Mouse (Mus musculus) right cerebral cortex, adult 18-20 months (tissue): ENCODE measurements around the gene Kifc1.

Experiments
- DNase-seq: peaks from one replicate; pipeline ENCODE4 v3.0.0; 2022; ENCODE audit warnings: mixed read lengths

The Kifc1 gene

DNA sequence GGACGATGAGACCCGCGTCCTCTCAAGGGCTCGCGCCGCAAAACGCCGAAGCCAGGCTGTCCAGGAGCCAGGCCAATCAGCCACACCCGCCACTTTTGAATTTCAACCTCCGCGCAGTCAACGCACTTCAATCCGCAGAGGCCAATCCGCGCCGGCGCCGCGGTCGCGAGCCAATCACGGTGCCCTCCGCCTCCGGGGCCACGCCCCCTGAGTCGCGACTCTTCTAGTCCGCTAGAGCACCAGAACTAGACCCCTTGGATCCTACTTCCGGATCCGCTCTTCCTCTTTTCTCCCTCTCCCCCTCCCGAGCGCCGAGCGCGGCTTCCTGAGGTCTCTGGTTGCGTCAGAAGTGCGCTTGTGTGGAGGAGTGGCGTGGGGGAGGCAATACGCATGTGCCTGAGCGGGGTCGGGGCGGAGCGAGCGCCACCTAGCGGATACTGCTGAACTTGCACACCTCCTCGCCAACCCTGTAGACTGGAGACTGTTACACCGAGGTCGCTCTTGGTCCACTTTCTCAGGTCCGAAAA, at the start of gene Kifc1:
Gene Kifc1, minus strand, starts transcription at position 129 of the 527 bp plus-strand sequence.
- peak; percentile 100 for DNase-seq

- DNase-seq: no peak
Measured at GRCm38 (mm10) chr17:33938783-33939182, 48.3 kb upstream of the Kifc1 start.

DNA sequence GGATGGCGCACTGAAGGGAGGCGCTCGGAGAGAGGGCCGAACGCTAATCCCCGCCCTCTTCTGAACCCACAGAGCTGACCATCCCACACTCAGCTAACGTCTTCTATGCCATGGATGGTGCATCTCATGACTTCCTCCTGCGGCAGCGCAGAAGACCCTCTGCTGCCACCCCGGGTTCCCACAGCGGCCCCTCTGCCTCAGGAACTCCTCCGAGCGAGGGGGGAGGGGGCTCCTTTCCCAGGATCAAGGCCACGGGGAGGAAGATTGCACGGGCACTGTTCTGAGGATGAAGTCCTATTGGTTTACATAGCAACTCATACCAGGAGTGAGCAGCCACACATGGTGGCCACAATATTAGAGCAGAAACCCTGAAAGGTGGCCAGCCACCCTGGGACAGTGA, 46.5 kb upstream of the Kifc1 start:
- no peak for DNase-seq

DNA sequence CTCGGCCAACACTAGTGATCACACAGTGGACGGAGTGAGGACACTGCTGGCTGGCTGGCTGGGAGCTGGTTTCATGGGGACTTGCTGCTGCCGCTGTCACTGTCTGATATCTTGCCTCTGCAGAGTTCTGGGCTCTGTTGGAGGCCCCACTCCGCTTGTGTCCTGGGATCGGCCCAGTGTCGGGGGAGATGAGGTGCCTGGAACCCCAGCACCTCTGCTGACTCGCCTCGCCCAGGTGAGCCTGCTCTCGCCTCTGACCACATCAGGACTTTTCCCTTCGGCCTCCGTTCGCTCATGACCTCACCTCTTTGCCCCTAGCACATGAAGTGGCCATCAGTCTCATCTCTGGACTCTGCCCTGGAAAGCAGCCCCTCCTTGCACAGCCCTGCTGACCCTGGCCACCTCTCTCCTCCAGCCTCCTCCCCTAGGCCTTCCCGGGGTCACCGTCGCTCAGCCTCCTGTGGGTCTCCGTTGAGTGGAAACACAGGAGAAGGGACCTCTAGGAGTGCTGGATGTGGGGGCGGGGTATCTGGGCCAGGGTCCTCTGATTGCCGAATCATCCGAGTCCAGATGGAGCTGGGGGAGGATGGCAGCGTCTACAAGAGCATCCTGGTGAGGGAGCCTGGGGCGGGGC, 45.1 kb upstream of the Kifc1 start:
- DNase-seq: no peak

DNA sequence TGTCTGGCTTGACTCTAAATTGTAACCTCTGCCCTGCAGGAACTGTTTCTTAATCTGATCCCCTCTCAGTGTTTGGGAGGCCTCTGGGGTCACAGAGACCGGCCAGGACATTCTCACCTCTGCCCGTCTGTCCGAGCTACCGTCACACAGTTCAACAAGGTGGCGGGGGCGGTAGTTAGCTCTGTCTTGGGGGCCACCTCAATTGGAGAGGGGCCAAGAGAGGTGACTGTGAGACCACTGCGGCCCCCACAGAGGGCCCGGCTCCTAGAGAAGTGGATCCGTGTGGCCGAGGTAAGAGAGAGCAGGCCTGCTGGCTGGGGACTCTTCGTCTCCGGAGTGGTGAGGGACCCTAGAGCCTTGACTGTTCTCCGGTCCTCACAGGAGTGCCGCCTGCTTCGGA, 42.5 kb upstream of the Kifc1 start:
- DNase-seq: no peak

DNA sequence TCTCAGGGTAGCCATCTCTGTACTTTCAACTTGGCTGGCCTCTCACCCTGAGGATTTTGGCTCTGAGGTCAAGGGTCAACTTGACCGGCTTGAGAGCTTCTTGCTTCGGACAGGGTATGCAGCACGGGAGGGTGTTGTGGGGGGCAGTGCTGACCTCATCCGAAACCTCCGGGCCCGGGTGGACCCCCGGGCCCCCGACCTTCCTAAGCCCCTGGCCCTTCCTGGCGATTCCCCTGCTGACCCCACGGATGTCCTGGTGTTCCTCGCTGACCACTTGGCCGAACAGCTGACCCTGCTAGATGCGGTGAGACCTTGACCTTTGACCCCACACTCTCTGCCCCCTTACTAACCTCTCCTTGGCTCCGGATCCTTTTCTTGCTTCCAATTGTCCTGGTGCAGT, 42.0 kb upstream of the Kifc1 start:
- no peak for DNase-seq

GRCm38 (mm10) chr17:33931947-33932346, 41.5 kb upstream of the Kifc1 start:
- DNase-seq: no peak

GRCm38 (mm10) chr17:33931159-33931866, 40.9 kb upstream of the Kifc1 start:
- DNase-seq: no peak

DNA sequence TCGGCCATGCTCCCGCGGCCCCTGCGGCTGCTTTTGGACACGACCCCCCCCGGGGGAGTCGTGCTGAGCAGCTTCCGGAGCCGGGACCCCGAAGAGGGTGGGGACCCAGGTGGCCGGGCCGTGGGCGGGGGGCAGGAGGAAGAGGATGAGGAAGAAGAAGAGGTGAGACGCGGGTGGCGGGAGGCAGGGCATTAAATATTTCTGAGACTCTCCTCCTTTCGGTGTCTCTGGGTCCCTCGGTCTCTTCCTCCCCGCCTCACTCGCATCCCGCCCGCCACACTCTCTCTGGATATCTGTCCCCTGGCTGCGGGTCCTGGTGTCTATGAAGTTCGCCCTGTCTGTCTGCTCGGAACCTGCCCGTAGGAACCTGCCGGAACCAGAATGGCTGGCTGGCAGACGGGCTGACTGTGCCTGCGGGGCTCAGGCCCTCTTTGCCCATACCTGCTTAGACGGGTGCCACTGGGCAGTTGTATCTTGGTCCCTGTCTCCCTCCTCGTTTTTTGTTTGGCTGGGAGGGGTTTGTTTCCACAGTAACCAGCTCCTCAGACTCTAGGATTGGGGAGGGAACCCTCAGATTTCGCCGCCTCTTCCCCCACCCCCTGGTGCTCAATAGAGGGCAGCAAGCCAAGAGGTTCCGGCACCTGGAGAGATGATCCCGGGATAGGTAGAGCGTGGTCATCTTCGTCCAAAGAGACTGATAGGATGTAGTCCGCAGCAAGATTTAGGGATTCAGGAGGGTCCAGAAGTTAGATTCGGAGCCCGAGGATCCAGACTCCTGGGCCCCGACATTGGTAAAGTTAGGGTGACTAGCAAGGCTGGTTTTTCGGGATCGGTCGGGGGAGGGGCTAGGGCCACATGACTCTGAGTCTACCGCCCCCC, 40.1 kb upstream of the Kifc1 start:
- peak; percentile 74 for DNase-seq

DNA sequence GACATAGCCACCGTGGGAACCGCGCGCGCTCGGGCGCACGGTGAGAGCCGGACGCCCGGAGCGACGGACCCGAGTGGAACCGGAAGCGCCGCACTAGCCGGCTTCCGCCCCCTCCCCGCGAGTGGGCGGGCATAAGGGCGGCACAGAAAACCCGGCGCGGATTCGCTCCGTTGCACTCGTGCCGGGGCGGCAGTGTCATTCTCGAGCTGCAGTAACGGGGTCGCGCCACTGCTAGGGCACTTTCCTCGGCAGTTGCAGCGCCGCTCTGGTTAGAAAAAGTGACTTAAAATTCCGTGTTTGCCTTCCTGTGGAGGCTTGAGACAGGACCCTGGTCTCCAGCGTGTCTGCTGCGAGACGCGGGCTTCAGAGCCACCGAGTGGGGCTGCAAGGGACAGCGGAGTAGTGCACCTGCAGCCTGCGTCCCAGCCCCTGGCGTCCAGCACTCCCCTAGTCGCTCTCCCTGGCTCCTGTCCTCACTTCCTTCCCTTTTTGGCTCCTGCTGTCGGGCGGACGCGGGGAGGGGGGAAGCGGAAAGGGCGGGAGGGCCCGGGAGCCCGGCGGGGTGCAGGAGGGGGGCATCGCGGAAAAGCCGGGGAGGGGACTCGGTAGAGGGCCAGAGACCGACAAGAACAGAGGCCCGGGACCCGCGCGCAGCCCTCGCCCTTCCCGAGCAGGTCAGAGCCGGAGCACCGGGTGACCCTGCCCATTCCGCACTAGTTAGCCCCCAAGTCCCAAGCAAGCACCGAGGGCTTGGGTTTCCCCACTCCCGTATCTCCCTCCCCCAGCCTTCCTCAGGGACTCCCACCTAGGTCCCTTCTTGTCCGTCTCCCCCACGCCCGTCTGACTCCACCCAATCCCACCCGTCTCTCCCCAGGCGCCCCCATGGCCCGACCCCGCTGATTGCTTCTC, 39.2 kb upstream of the Kifc1 start, which contains the start of gene Rgl2:
Gene Rgl2, plus strand, starts transcription at position 173 of the 909 bp plus-strand sequence.
- DNase-seq: peak; percentile 94

DNA sequence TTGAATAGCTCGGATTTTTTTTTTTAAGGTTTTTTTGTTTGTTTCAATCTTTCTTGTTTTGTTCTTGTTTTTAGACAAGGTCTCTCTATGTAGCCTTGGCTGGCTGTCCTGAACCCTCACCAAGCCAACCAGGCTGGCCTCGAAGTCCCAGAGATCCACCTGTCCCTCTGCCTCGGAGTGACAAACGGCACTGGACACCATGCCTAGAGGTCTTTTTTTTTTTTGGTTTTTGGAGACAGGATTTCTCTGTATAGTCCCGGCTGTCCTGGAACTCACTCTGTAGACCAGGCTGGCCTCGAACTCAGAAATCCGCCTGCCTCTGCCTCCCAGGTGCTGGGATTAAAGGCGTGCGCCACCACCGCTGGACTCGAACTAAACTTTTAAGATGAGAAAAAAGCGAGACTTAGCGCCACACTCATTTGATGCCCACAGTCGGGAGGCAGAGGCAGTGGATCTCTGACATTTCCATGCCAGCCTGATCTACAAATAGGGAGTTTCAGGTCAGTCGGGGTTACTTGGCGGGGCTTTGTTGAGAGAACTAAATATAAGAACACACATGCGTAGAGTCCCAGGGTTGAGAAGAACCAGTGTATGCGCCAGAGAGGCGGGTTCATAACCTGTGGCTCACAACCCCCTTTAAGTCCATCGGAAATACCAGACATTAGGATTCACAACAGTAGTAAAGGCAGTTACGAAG, 37.9 kb upstream of the Kifc1 start:
- DNase-seq: no peak

DNA sequence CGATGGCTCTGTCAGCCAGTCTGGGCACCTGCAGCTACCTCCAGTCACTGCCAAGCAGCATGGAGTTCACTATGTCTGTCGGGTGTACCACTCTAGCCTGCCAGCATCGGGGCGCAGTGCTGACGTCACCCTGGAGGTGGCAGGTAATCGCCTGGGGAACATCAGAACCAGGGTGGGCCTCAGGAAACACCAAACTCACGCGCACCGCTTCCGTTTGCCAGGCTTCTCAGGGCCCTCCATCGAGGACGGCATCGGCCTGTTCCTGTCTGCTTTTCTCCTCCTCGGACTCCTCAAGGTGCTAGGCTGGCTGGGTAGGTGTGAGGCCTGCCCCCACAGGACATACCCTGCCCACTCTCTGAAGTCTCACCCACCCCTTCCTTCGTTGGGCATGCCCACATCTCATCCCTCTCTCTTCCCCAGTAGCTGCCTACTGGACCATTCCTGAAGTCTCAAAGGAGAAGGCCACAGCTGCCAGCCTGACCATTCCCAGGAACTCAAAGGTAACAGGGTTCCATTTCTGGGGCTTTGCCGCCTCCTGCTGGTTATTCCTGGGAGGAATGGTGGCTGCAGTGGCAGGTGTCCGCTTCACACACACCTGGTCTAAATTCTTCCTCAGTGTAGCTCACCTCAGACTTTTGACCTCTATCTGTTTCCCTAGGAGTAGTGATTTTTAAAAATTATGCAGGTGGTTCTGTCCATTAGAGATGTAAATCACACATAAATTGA, 35.9 kb upstream of the Kifc1 start:
- no peak for DNase-seq

GRCm38 (mm10) chr17:33925406-33926116, 35.1 kb upstream of the Kifc1 start:
- no peak for DNase-seq

GRCm38 (mm10) chr17:33924577-33925283, 34.3 kb upstream of the Kifc1 start:
- no peak for DNase-seq

DNA sequence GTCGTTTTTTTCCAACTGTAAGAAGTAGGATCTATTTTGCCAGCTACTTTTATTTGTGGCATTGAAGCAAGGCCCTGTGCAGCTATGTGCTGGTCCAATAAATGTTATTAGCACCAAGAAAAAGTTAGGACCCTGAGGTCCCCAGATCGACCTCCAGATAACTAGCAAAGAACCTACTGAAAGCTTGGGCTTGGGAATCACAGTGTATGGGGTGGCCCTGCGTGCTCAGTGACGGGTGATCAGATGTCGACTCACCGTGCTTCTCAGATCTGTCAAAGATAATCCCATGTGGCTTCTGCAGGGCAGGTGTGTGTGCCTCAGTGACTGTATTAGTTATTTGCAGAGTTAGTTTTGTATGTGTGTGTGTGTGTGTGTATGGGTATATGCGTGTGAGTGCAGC, 30.9 kb upstream of the Kifc1 start:
- no peak for DNase-seq

- DNase-seq: peak; percentile 82
Measured at GRCm38 (mm10) chr17:33920282-33921097, 30.0 kb upstream of the Kifc1 start.

- DNase-seq: peak; percentile 54
Measured at GRCm38 (mm10) chr17:33919351-33920281, 29.2 kb upstream of the Kifc1 start.
